In genomic region chr2:153638977-153639680, GRCm38 (mm10) we compare ENCODE assay signal across 20 mouse cellular contexts. TPM values are rescaled to one million over a fixed set of nuclear protein-coding genes. Genes with fewer than 3 reads are reported as not detected.
DNase-seq lines count a peak whose midpoint lies in the region; ATAC-seq lines count a peak whose summit lies in the region.
"Had no signal": no experiment of that assay in that cellular context is flagged by ENCODE, and none has a peak within 500 bp of the region (broad histone marks: within the 10 kb centered on the region; RNA-seq: fewer than 3 reads in every experiment).

No protein-coding gene starts in this region.

- H3K4me3 ChIP-seq in heart, embryonic 11.5 days (ENCODE audit: low read depth, low read length): no peak overlapping the region
- no peak overlapping the region for H3K4me3 ChIP-seq in midbrain, embryonic 16.5 days (ENCODE audit: low read depth, low read length)
- H3K4me3 ChIP-seq: embryonic facial prominence, embryonic 12.5 days; hindbrain, embryonic 15.5 days; limb, embryonic 13.5 days; megakaryocyte, embryonic 14.5 days had no signal

- no peaks in the 10 kb centered on the region for H3K27me3 ChIP-seq in heart, embryonic 11.5 days (ENCODE audit: control insufficient read depth, insufficient read depth, low read length)
- H3K27me3 ChIP-seq in midbrain, embryonic 16.5 days (ENCODE audit: control insufficient read depth, insufficient read depth, low read depth, low read length): no peaks in the 10 kb centered on the region
- H3K27me3 ChIP-seq: embryonic facial prominence, embryonic 12.5 days; hindbrain, embryonic 15.5 days; limb, embryonic 13.5 days; megakaryocyte, embryonic 14.5 days had no signal

- ATAC-seq in heart, embryonic 11.5 days (replicated peaks; ENCODE audit: insufficient number of reproducible peaks, low FRiP score, low TSS enrichment): no peak
- ATAC-seq in CD4-positive, CD25-positive, alpha-beta regulatory T cell, adult 4 months: peak; percentile 76
- 0 out of 2 replicates have a peak, but pooled peaks have one; percentile 51 for ATAC-seq in megakaryocyte-erythroid progenitor cell, adult 5-6 weeks (replicated peaks; ENCODE audit: low FRiP score, low TSS enrichment, poor library complexity, severe bottlenecking)
- no peak for ATAC-seq in midbrain, embryonic 16.5 days

- DNase-seq in heart, adult 8-10 months (ENCODE audit: low spot score): no peak
- DNase-seq in embryo, embryonic 11 days: peak; percentile 28
- DNase-seq in frontal cortex, postnatal 14 days (ENCODE audit: low spot score in 2 of 2): no peak
- no peak for DNase-seq in adrenal gland, postnatal 14 days
- DNase-seq: adrenal gland, postnatal 36 days; cerebellum, adult 11 months; layer of hippocampus, adult 9-11 months; lung, adult 18-20 months had no signal

- no peak overlapping the region for H3K27ac ChIP-seq in heart, embryonic 11.5 days (ENCODE audit: low read depth, low read length)
- H3K27ac ChIP-seq in midbrain, embryonic 16.5 days (ENCODE audit: low read length): no peak overlapping the region
- H3K27ac ChIP-seq: embryonic facial prominence, embryonic 12.5 days; hindbrain, embryonic 15.5 days; limb, embryonic 13.5 days had no signal

- no peaks in the 10 kb centered on the region for H3K9me3 ChIP-seq in heart, embryonic 11.5 days (replicated peaks; ENCODE audit: control insufficient read depth, low read length)
- no peaks in the 10 kb centered on the region for H3K9me3 ChIP-seq in midbrain, embryonic 16.5 days (replicated peaks; ENCODE audit: control insufficient read depth, low read length, poor library complexity, severe bottlenecking)
- H3K9me3 ChIP-seq: embryonic facial prominence, embryonic 12.5 days; hindbrain, embryonic 15.5 days; limb, embryonic 13.5 days; megakaryocyte, embryonic 14.5 days had no signal

- H3K9ac ChIP-seq in heart, embryonic 11.5 days (ENCODE audit: low read depth, low read length): 0 out of 2 replicates have a peak overlapping the region, but pooled peaks have one; percentile 34
- no peak overlapping the region for H3K9ac ChIP-seq in midbrain, embryonic 16.5 days (ENCODE audit: low read depth, low read length)
- H3K9ac ChIP-seq: embryonic facial prominence, embryonic 12.5 days; hindbrain, embryonic 15.5 days; limb, embryonic 13.5 days had no signal

- H3K4me1 ChIP-seq in heart, embryonic 11.5 days (ENCODE audit: control insufficient read depth, insufficient read depth, low read length): no peaks in the 10 kb centered on the region; the same call in 1 of the 2 replicates
- H3K4me1 ChIP-seq in midbrain, embryonic 16.5 days (ENCODE audit: control insufficient read depth, insufficient read depth, low read length): no peaks in the 10 kb centered on the region
- H3K4me1 ChIP-seq: embryonic facial prominence, embryonic 12.5 days; hindbrain, embryonic 15.5 days had no signal

- H3K36me3 ChIP-seq in heart, embryonic 11.5 days (ENCODE audit: control insufficient read depth, insufficient read depth, low read length): no peaks in the 10 kb centered on the region
- H3K36me3 ChIP-seq in midbrain, embryonic 16.5 days (ENCODE audit: control insufficient read depth, insufficient read depth, low read length): no peaks in the 10 kb centered on the region
- H3K36me3 ChIP-seq: embryonic facial prominence, embryonic 12.5 days; hindbrain, embryonic 15.5 days; limb, embryonic 13.5 days had no signal

- 23% methylated on average over 15 of the region's 15 CpGs for WGBS in heart, embryonic 11.5 days (ENCODE audit: insufficient replicate concordance)
- 22% methylated on average over 15 of the region's 15 CpGs for WGBS in midbrain, embryonic 16.5 days

- H3K4me2 ChIP-seq in heart, embryonic 11.5 days: no peak overlapping the region
- H3K4me2 ChIP-seq in midbrain, embryonic 16.5 days (ENCODE audit: low read length): no peak overlapping the region
- H3K4me2 ChIP-seq: embryonic facial prominence, embryonic 12.5 days; hindbrain, embryonic 15.5 days; limb, embryonic 13.5 days had no signal

RNA-seq across cellular contexts. Expression of gene Commd7, which starts 6.5 kb away (rescaled TPM):
- 53.6 and 61.3 TPM in 2 replicates for polyA plus RNA-seq in heart, embryonic 11.5 days (2014; fragmentation: Nextera tagmentation; extraction: Ambion mirVana)
- total RNA-seq in heart, adult 8-10 months (2022): 10 to 100 TPM; 10.7 to 14.7 (median 12.9) TPM
- polyA plus RNA-seq in CD4-positive, CD25-positive, alpha-beta regulatory T cell, adult 4 months (2017; shearing (Covaris generic)): 100 to 1,000 TPM; 106 to 117 TPM
- total RNA-seq in megakaryocyte-erythroid progenitor cell, adult 5-6 weeks (2014; fragmentation: Nextera tagmentation): 25.8 and 35.8 TPM in 2 replicates
- 22.3 and 24.1 TPM in 2 replicates for total RNA-seq in megakaryocyte-erythroid progenitor cell, adult 5-6 weeks (2017)
- 27.7 and 33.6 TPM in 2 replicates for total RNA-seq in adrenal gland, postnatal 14 days (2021)
- 102 and 104 TPM in 2 replicates for polyA plus RNA-seq in midbrain, embryonic 16.5 days (2015; fragmentation: Nextera tagmentation; extraction: Ambion mirVana)

RNA-seq across cellular contexts. Expression of gene Dnmt3b, which starts 10.1 kb away (rescaled TPM):
- polyA plus RNA-seq in heart, embryonic 11.5 days (2014; fragmentation: Nextera tagmentation; extraction: Ambion mirVana): 7.3 and 8.4 TPM in 2 replicates
- total RNA-seq in heart, adult 8-10 months (2022): 1 to 10 TPM in 2 of 4 experiments, under 1 TPM in 2; 0.57 to 1.4 (median 1.1) TPM
- polyA plus RNA-seq in CD4-positive, CD25-positive, alpha-beta regulatory T cell, adult 4 months (2017; shearing (Covaris generic)): 1 to 10 TPM; 3.6 to 5.7 TPM
- 20.2 and 22.1 TPM in 2 replicates for total RNA-seq in megakaryocyte-erythroid progenitor cell, adult 5-6 weeks (2014; fragmentation: Nextera tagmentation)
- 13.4 and 18.0 TPM in 2 replicates for total RNA-seq in megakaryocyte-erythroid progenitor cell, adult 5-6 weeks (2017)
- 2.8 and 5.1 TPM in 2 replicates for total RNA-seq in adrenal gland, postnatal 14 days (2021)
- 3.0 and 3.5 TPM in 2 replicates for polyA plus RNA-seq in midbrain, embryonic 16.5 days (2015; fragmentation: Nextera tagmentation; extraction: Ambion mirVana)

RNA-seq across cellular contexts. Expression of gene Dnmt3c, which starts 57.3 kb away (rescaled TPM):
- not detected in 2 replicates for polyA plus RNA-seq in heart, embryonic 11.5 days (2014; fragmentation: Nextera tagmentation; extraction: Ambion mirVana)
- total RNA-seq in heart, adult 8-10 months (2022): not detected
- not detected for polyA plus RNA-seq in CD4-positive, CD25-positive, alpha-beta regulatory T cell, adult 4 months (2017; shearing (Covaris generic))
- total RNA-seq in megakaryocyte-erythroid progenitor cell, adult 5-6 weeks (2014; fragmentation: Nextera tagmentation): 1.4 and 1.5 TPM in 2 replicates
- total RNA-seq in megakaryocyte-erythroid progenitor cell, adult 5-6 weeks (2017): 0.47 and 0.53 TPM in 2 replicates
- not detected in 2 replicates for total RNA-seq in adrenal gland, postnatal 14 days (2021)
- not detected in 2 replicates for polyA plus RNA-seq in midbrain, embryonic 16.5 days (2015; fragmentation: Nextera tagmentation; extraction: Ambion mirVana)
- total RNA-seq: adrenal gland, postnatal 36 days had no signal
- polyA plus RNA-seq: C2C12; embryonic facial prominence, embryonic 12.5 days; forebrain, embryonic 11.5 days; heart, embryonic 14.5 days; kidney, embryonic 14.5 days; limb, embryonic 13.5 days had no signal

Comparison
In these comparisons a context has a peak if more than half of its experiments do, and no peak if none do; other contexts are left out.
1. ATAC-seq: peak in CD4-positive, CD25-positive, alpha-beta regulatory T cell, adult 4 months (single experiment) and megakaryocyte-erythroid progenitor cell, adult 5-6 weeks (single experiment); none in heart, embryonic 11.5 days (single experiment) and midbrain, embryonic 16.5 days (single experiment).